Mouse (Mus musculus): ENCODE measurements around the gene Gm45337.
A peak's percentile ranks its signal among the peaks of the same experiment; 100 is the strongest.
"Not testable (repeated sequence)": the region's sequence is repeated elsewhere in the genome, so short reads cannot be mapped to it uniquely, and the experiment has no call there.

Gene Gm45337

GRCm38 (mm10) chr7:142144507-142144906 lies at the start of gene Gm45337:
Gene Gm45337, minus strand, starts transcription at chr7:142144607.
- DNase-seq = no peak

GRCm38 (mm10) chr7:142190289-142190688 lies 45.9 kb upstream of the Gm45337 start, which contains the start of gene Gm10153:
Gene Gm10153, minus strand, starts transcription at chr7:142190389.
- DNase-seq = no peak

- no peak for DNase-seq
Measured at GRCm38 (mm10) chr7:142188156-142188555, 43.7 kb upstream of the Gm45337 start.

- DNase-seq = no peak
Measured at GRCm38 (mm10) chr7:142181021-142181420, 36.6 kb upstream of the Gm45337 start.

GRCm38 (mm10) chr7:142178685-142179084 lies 34.3 kb upstream of the Gm45337 start:
- DNase-seq = no peak

GRCm38 (mm10) chr7:142175905-142176304 lies 31.5 kb upstream of the Gm45337 start, which contains the start of gene Krtap5-2:
Gene Krtap5-2, minus strand, starts transcription at chr7:142176005.
- DNase-seq = not testable (repeated sequence)

- no peak for DNase-seq
Measured at GRCm38 (mm10) chr7:142169836-142170235, 25.4 kb upstream of the Gm45337 start.

GRCm38 (mm10) chr7:142165639-142166038 lies 21.2 kb upstream of the Gm45337 start, which contains the start of gene Gm4553:
Gene Gm4553, minus strand, starts transcription at chr7:142165739.
- DNase-seq = not testable (repeated sequence)

GRCm38 (mm10) chr7:142159366-142159765 lies 15.0 kb upstream of the Gm45337 start:
- DNase-seq = no peak

GRCm38 (mm10) chr7:142157013-142157412 lies 12.6 kb upstream of the Gm45337 start, which contains the start of gene Gm29735:
Gene Gm29735, minus strand, starts transcription at chr7:142157113.
- DNase-seq = not testable (repeated sequence)

GRCm38 (mm10) chr7:142155308-142155707 lies 10.9 kb upstream of the Gm45337 start:
- DNase-seq = no peak

- no peak for DNase-seq
Measured at GRCm38 (mm10) chr7:142152191-142152590, 7.8 kb upstream of the Gm45337 start.

- no peak for DNase-seq
Measured at GRCm38 (mm10) chr7:142148633-142149032, 4.2 kb upstream of the Gm45337 start.

- DNase-seq = peak; percentile 32 to 63
Measured at GRCm38 (mm10) chr7:142146033-142146432, 1.6 kb upstream of the Gm45337 start.

- DNase-seq = no peak
Measured at GRCm38 (mm10) chr7:142145413-142145940, 1.1 kb upstream of the Gm45337 start.

GRCm38 (mm10) chr7:142143506-142144010 lies 849 bp downstream of the Gm45337 start:
- not testable (repeated sequence) for DNase-seq

- no peak for DNase-seq
Measured at GRCm38 (mm10) chr7:142140696-142141095, 3.7 kb downstream of the Gm45337 start.

GRCm38 (mm10) chr7:142135934-142136333 lies 8.5 kb downstream of the Gm45337 start, which contains the start of gene Gm39115:
Gene Gm39115, minus strand, starts transcription at chr7:142136034.
- not testable (repeated sequence) for DNase-seq

- DNase-seq = peak; percentile 62 to 70
Measured at GRCm38 (mm10) chr7:142134206-142134995, 10.0 kb downstream of the Gm45337 start.

GRCm38 (mm10) chr7:142128843-142129242 lies 15.6 kb downstream of the Gm45337 start:
- no peak for DNase-seq

GRCm38 (mm10) chr7:142120629-142121028 lies 23.8 kb downstream of the Gm45337 start, which contains the start of gene Gm45618:
Gene Gm45618, minus strand, starts transcription at chr7:142120729.
- DNase-seq = not testable (repeated sequence)

GRCm38 (mm10) chr7:142119632-142120031 lies 24.8 kb downstream of the Gm45337 start:
- no peak for DNase-seq

GRCm38 (mm10) chr7:142104747-142105146 lies 39.7 kb downstream of the Gm45337 start:
- no peak for DNase-seq

- peak; percentile 65 to 84 for DNase-seq
Measured at GRCm38 (mm10) chr7:142097776-142098175, 46.6 kb downstream of the Gm45337 start.

Data from kidney, adult 8-10 months (tissue).